Mouse (Mus musculus) liver, postnatal 0 days (tissue): Measurements from ENCODE around the gene Ndufv1.

Source experiments
- CTCF ChIP-seq: sonication (generic); IDR thresholded peaks from 2 replicates; pipeline ENCODE4 v1.5.1; 2016; ENCODE audit warnings: antibody characterized with exemption, low read depth
- EP300 ChIP-seq: IDR thresholded peaks from 2 replicates; pipeline ENCODE4 v1.6.1; 2016; ENCODE audit warnings: antibody characterized with exemption, low read depth, mild to moderate bottlenecking

DNA sequence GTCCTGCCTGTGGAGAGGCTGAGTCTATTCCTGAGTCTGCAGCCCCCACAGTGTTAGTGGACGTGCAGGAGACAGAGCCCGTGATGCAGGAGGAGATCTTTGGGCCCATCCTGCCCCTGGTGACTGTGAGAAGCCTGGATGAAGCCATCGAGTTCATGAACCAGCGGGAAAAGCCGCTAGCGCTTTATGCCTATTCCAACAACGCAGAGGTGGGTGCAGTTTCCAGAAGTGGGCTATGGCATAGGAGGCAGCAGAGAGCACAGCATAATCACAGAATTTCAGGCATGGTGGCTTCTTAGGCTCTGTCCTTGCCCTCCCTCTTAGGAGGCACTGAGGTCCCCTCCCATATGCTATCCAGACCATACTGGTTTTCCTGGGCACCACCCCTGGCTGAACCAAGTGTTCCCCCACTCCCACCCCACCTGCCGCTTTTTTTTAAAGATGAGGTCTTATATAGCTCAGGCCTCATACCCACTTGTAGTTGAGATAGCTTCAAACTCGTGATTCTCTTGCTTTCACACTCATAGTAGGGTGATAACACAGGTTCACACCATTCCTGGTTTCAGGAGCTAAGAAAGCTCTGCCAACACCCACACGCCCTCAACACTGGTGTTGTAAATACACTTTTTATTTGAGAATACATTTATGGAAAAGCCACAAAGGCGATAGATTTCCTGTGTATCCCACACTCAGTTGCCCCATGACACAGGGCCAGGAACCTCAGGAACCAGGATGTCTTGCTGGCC lies 46.1 kb downstream of the Ndufv1 start:
- peak; percentile 30 for TF ChIP-seq CTCF
- TF ChIP-seq EP300: no peak
